Mouse (Mus musculus): ENCODE results near the gene Gys2. TPM values are rescaled to one million over a fixed set of nuclear protein-coding genes. Genes with fewer than 3 reads are reported as not detected.

Gene Gys2
- polyA plus RNA-seq, 1 experiment from 2014 or later: 92.7 TPM

- WGBS (ENCODE audit: insufficient replicate concordance): under 1% methylated on average over 69 of the region's 87 CpGs
These were observed 85.7 kb downstream of the Gys2 start, which contains the start of the genes Recql and Golt1b for GRCm38 (mm10) chr6:142387011-142387754. TSS of gene Recql (minus strand) at chr6:142387087. TSS of gene Golt1b (plus strand) at chr6:142387221.

GRCm38 (mm10) chr6:142386285-142387010 is 86.5 kb downstream of the Gys2 start:
- no peaks in the 10 kb centered on the region for H3K9me3 ChIP-seq (ENCODE audit: low read length)
- no peaks in the 10 kb centered on the region for H3K36me3 ChIP-seq (replicated peaks; ENCODE audit: insufficient read depth, low read length)
- under 1% methylated on average over 31 of the region's 31 CpGs for WGBS (ENCODE audit: insufficient replicate concordance)
- no peak for TF ChIP-seq CTCF (IDR thresholded peaks at IDR 0.05; ENCODE audit: low read depth)
- TF ChIP-seq EP300 (IDR thresholded peaks at IDR 0.05; ENCODE audit: low read depth): peak; percentile 95
- H3K4me3 ChIP-seq (ENCODE audit: low read depth, low read length): peak overlapping the region; percentile 89
- peak overlapping the region; percentile 84 for H3K27ac ChIP-seq (ENCODE audit: low read depth)
- peak overlapping the region; percentile 76 for H3K9ac ChIP-seq (replicated peaks)
- peaks cover 15% of the 10 kb centered on the region for H3K4me1 ChIP-seq (ENCODE audit: insufficient read depth)
- H3K4me2 ChIP-seq (ENCODE audit: low read depth, low read length): peak overlapping the region; percentile 95
- DNase-seq: no peak
- peak; percentile 68 for ATAC-seq
- H3K27me3 ChIP-seq (ENCODE audit: insufficient read depth, low read length): no peaks in the 10 kb centered on the region

More at GRCm38 (mm10) chr6:142387011-142387754, 85.7 kb downstream of the Gys2 start, which contains the start of the genes Recql and Golt1b:
- H3K4me1 ChIP-seq (ENCODE audit: insufficient read depth): peaks cover 15% of the 10 kb centered on the region
- no peaks in the 10 kb centered on the region for H3K27me3 ChIP-seq (ENCODE audit: insufficient read depth, low read length)
- H3K9me3 ChIP-seq (ENCODE audit: low read length): no peaks in the 10 kb centered on the region
- H3K27ac ChIP-seq (ENCODE audit: low read depth): peak within 1 kb of the TSS; percentile 84
- H3K36me3 ChIP-seq (replicated peaks; ENCODE audit: insufficient read depth, low read length): no peaks in the 10 kb centered on the region
- peak; percentile 37; the same call in 1 of the 2 replicates for TF ChIP-seq EP300 (IDR thresholded peaks at IDR 0.05; ENCODE audit: low read depth)
- TF ChIP-seq CTCF (IDR thresholded peaks at IDR 0.05; ENCODE audit: low read depth): no peak
- H3K4me3 ChIP-seq (ENCODE audit: low read depth, low read length): peak within 1 kb of the TSS; percentile 89
- DNase-seq (peak; percentile 98), ATAC-seq (peak; percentile 99)
- peak within 1 kb of the TSS; percentile 94 for H3K9ac ChIP-seq (replicated peaks)
- H3K4me2 ChIP-seq (ENCODE audit: low read depth, low read length): peak within 1 kb of the TSS; percentile 95

GRCm38 (mm10) chr6:142384521-142384920 is 88.4 kb downstream of the Gys2 start:
- whole genome bisulfite sequencing (ENCODE audit: insufficient replicate concordance): 88% methylated on average over 9 of the region's 9 CpGs
- no peak for DNase-seq
- H3K9ac ChIP-seq (replicated peaks): no peak overlapping the region

GRCm38 (mm10) chr6:142381615-142382014 is 91.3 kb downstream of the Gys2 start:
- Histone ChIP-seq H3K4me2 (ENCODE audit: low read depth, low read length) (no peak overlapping the region), H3K4me3 (ENCODE audit: low read depth, low read length) (no peak overlapping the region), H3K36me3 (replicated peaks; ENCODE audit: insufficient read depth, low read length) (peaks cover 5% of the 10 kb centered on the region), H3K27ac (ENCODE audit: low read depth) (no peak overlapping the region), H3K9me3 (ENCODE audit: low read length) (no peaks in the 10 kb centered on the region), H3K9ac (replicated peaks) (no peak overlapping the region), H3K4me1 (ENCODE audit: insufficient read depth) (peaks cover 4% of the 10 kb centered on the region; the same call in 1 of the 2 replicates), H3K27me3 (ENCODE audit: insufficient read depth, low read length) (no peaks in the 10 kb centered on the region)
- ATAC-seq: no peak
- WGBS (ENCODE audit: insufficient replicate concordance): 88% methylated on average over 7 of the region's 7 CpGs
- DNase-seq: no peak
- TF ChIP-seq CTCF (IDR thresholded peaks at IDR 0.05; ENCODE audit: low read depth) (no peak), EP300 (IDR thresholded peaks at IDR 0.05; ENCODE audit: low read depth) (no peak)

More at GRCm38 (mm10) chr6:142384521-142384920, 88.4 kb downstream of the Gys2 start:
- ATAC-seq: no peak
- Histone ChIP-seq H3K9me3 (ENCODE audit: low read length) (no peaks in the 10 kb centered on the region), H3K4me3 (ENCODE audit: low read depth, low read length) (no peak overlapping the region), H3K36me3 (replicated peaks; ENCODE audit: insufficient read depth, low read length) (no peaks in the 10 kb centered on the region), H3K4me2 (ENCODE audit: low read depth, low read length) (no peak overlapping the region), H3K27ac (ENCODE audit: low read depth) (no peak overlapping the region), H3K4me1 (ENCODE audit: insufficient read depth) (peaks cover 15% of the 10 kb centered on the region), H3K27me3 (ENCODE audit: insufficient read depth, low read length) (no peaks in the 10 kb centered on the region)
- TF ChIP-seq CTCF (IDR thresholded peaks at IDR 0.05; ENCODE audit: low read depth) (no peak), EP300 (IDR thresholded peaks at IDR 0.05; ENCODE audit: low read depth) (no peak)

GRCm38 (mm10) chr6:142379961-142380360 is 92.9 kb downstream of the Gys2 start:
- ATAC-seq (no peak), DNase-seq (no peak)
- peaks cover 17% of the 10 kb centered on the region for H3K36me3 ChIP-seq (replicated peaks; ENCODE audit: insufficient read depth, low read length)
- H3K4me1 ChIP-seq (ENCODE audit: insufficient read depth): no peaks in the 10 kb centered on the region
- no peak overlapping the region for H3K4me3 ChIP-seq (ENCODE audit: low read depth, low read length)
- no peak overlapping the region for H3K27ac ChIP-seq (ENCODE audit: low read depth)
- TF ChIP-seq CTCF (IDR thresholded peaks at IDR 0.05; ENCODE audit: low read depth): no peak
- no peak for TF ChIP-seq EP300 (IDR thresholded peaks at IDR 0.05; ENCODE audit: low read depth)
- H3K4me2 ChIP-seq (ENCODE audit: low read depth, low read length): no peak overlapping the region
- no peaks in the 10 kb centered on the region for H3K27me3 ChIP-seq (ENCODE audit: insufficient read depth, low read length)
- 81% methylated on average over 6 of the region's 6 CpGs for WGBS (ENCODE audit: insufficient replicate concordance)
- H3K9ac ChIP-seq (replicated peaks): no peak overlapping the region
- H3K9me3 ChIP-seq (ENCODE audit: low read length): no peaks in the 10 kb centered on the region

Measured in liver, postnatal 0 days (tissue).